ENCODE assay signal across 9 mouse cellular contexts in the genomic region with DNA sequence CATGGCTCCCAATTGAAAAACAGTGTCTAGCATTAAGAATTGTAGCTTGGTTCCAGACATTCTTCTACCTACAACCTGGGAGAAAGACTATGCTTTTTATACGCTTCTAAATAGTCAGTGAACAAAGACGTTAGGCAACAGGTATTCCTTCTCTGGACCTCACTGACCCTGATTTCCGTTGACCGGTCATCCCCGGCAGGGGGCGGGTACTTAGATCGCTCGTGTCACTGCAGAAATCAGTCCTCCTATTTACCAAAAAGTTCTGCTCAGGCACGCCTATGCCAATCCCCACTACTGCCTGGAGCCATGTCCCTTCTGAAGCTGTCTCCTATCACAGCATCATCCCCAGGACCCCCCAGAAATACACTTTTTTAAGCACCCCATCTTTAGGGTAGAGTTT. TPM values are rescaled to one million over a fixed set of nuclear protein-coding genes. Genes with fewer than 3 reads are reported as not detected.
DNase-seq lines count a peak whose midpoint lies in the region; TF ChIP-seq lines count a peak whose summit lies in the region.
"Had no signal": no experiment of that assay in that cellular context is flagged by ENCODE, and none has a peak within 500 bp of the region (broad histone marks: within the 10 kb centered on the region; RNA-seq: fewer than 3 reads in every experiment).

Pxdc1 (minus strand) TSS at position 96 of the 400 bp plus-strand sequence.

- no peaks in the 10 kb centered on the region for H3K9me3 ChIP-seq in forebrain, embryonic 10.5 days
- H3K9me3 ChIP-seq in midbrain, embryonic 10.5 days (replicated peaks): no peaks in the 10 kb centered on the region

- WGBS in forebrain, embryonic 10.5 days: under 1% methylated on average over 9 of the region's 9 CpGs
- WGBS in midbrain, embryonic 10.5 days: 0% methylated on average over 9 of the region's 9 CpGs

- H3K36me3 ChIP-seq in forebrain, embryonic 10.5 days (replicated peaks): no peaks in the 10 kb centered on the region
- H3K36me3 ChIP-seq in midbrain, embryonic 10.5 days: no peaks in the 10 kb centered on the region

- intact Hi-C loops in heart, postnatal 36 days (cut with DNase I): loop anchor here (2.0 to 5.0 kb wide), 2 partner anchors 55 to 74 kb away; no protein-coding TSS in a partner anchor

- no peak for DNase-seq in layer of hippocampus, adult 2 months (ENCODE audit: low spot score in 2 of 2)
- no peak for DNase-seq in layer of hippocampus, adult 11-12 months (ENCODE audit: low spot score)
- peak; percentile 53 for DNase-seq in forebrain, embryonic 10.5 days (ENCODE audit: extremely low spot score, low spot score)
- peak; percentile 47 to 51 for DNase-seq in heart, postnatal 36 days
- no peak for DNase-seq in layer of hippocampus, postnatal 14 days (ENCODE audit: low spot score in 2 of 2)
- DNase-seq in midbrain, embryonic 10.5 days (ENCODE audit: low spot score): peak; percentile 65
- peak; percentile 80 for DNase-seq in yolk sac, embryonic 10.5 days (ENCODE audit: low spot score)
- no peak for DNase-seq in cerebellum, adult 9-11 months

- peaks cover 31% of the 10 kb centered on the region for H3K4me1 ChIP-seq in forebrain, embryonic 10.5 days
- H3K4me1 ChIP-seq in midbrain, embryonic 10.5 days: peaks cover 41% of the 10 kb centered on the region

- H3K27me3 ChIP-seq in forebrain, embryonic 10.5 days (ENCODE audit: poor library complexity, severe bottlenecking): peaks cover 77% of the 10 kb centered on the region
- H3K27me3 ChIP-seq in midbrain, embryonic 10.5 days (ENCODE audit: low read depth, poor library complexity, severe bottlenecking): peaks cover 78% of the 10 kb centered on the region
- H3K27me3 ChIP-seq: CH12.LX had no signal

- peak within 1 kb of the TSS; percentile 67 for H3K4me3 ChIP-seq in layer of hippocampus, adult 2 months
- H3K4me3 ChIP-seq in forebrain, embryonic 10.5 days: peak within 1 kb of the TSS; percentile 66
- peak within 1 kb of the TSS; percentile 69 for H3K4me3 ChIP-seq in midbrain, embryonic 10.5 days

- H3K27ac ChIP-seq in layer of hippocampus, adult 2 months: peak within 1 kb of the TSS; percentile 75
- peak within 1 kb of the TSS; percentile 87 for H3K27ac ChIP-seq in forebrain, embryonic 10.5 days
- H3K27ac ChIP-seq in midbrain, embryonic 10.5 days (replicated peaks): peak within 1 kb of the TSS; percentile 86

- TF ChIP-seq CTCF in layer of hippocampus, adult 2 months (conservative IDR thresholded peaks at IDR 0.05): peak; percentile 52

RNA-seq across cellular contexts. Expression of gene Pxdc1, which starts in this region (rescaled TPM):
- 10 to 100 TPM; 11.8 to 18.4 TPM for total RNA-seq in layer of hippocampus, adult 2 months (2021)
- polyA plus RNA-seq in forebrain, embryonic 10.5 days (2016; fragmentation: Nextera tagmentation; extraction: Ambion mirVana): 4.0 and 5.6 TPM in 2 replicates
- 10 to 100 TPM; 13.6 to 15.1 TPM for total RNA-seq in heart, postnatal 36 days (2021)
- 10 to 100 TPM; 18.8 to 20.9 TPM for total RNA-seq in layer of hippocampus, postnatal 14 days (2021)
- 4.1 and 6.6 TPM in 2 replicates for polyA plus RNA-seq in midbrain, embryonic 10.5 days (2016; fragmentation: Nextera tagmentation; extraction: Ambion mirVana)
- total RNA-seq: CH12.LX had no signal

Comparison
In these comparisons a context has a peak if more than half of its experiments do, and no peak if none do; other contexts are left out.
1. DNase-seq: peak in forebrain, embryonic 10.5 days (single experiment), heart, postnatal 36 days (2 of 2), midbrain, embryonic 10.5 days (single experiment) and yolk sac, embryonic 10.5 days (single experiment); none in layer of hippocampus, adult 2 months (0 of 2), layer of hippocampus, adult 11-12 months (single experiment), layer of hippocampus, postnatal 14 days (0 of 2) and cerebellum, adult 9-11 months (single experiment).
2. Peak in every context shown above with its lines, with median percentiles within 50 percentile points of each other: H3K27ac ChIP-seq and H3K4me3 ChIP-seq.